Mouse (Mus musculus): ENCODE data around the gene Stat2.
A peak's percentile ranks its signal among the peaks of the same experiment; 100 is the strongest.
"Not testable (repeated sequence)": the region's sequence is repeated elsewhere in the genome, so short reads cannot be mapped to it uniquely, and the experiment has no call there.

Stat2 gene

GRCm38 (mm10) chr10:128259946-128260345 lies 10.4 kb upstream of the Stat2 start:
- DNase-seq, result no peak

DNA sequence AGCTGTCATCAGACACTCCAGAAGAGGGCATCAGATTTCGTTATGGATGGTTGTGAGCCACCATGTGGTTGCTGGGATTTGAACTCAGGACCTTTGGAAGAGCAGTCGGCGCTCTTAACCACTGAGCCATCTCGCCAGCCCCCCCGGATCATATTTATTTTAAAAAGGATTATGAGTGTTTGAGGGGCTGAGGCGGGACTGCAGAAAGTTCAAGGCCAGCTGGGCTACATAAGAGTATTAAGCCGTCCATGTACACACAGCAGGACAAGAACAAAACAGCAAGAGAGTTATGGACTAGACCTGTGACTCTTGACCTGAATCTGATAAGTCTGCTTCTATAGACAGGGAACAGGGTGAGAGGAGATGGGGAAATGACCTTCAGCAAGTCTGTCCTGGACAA lies 10.0 kb upstream of the Stat2 start:
- not testable (repeated sequence) for DNase-seq

GRCm38 (mm10) chr10:128262300-128262699 lies 8.1 kb upstream of the Stat2 start:
- DNase-seq, result no peak

GRCm38 (mm10) chr10:128263393-128264310 lies 6.7 kb upstream of the Stat2 start:
- DNase-seq, result no peak

GRCm38 (mm10) chr10:128268371-128268770 lies 2.0 kb upstream of the Stat2 start, which contains the start of gene Apof:
Gene Apof, plus strand, starts transcription at chr10:128268671.
- DNase-seq, result no peak

DNA sequence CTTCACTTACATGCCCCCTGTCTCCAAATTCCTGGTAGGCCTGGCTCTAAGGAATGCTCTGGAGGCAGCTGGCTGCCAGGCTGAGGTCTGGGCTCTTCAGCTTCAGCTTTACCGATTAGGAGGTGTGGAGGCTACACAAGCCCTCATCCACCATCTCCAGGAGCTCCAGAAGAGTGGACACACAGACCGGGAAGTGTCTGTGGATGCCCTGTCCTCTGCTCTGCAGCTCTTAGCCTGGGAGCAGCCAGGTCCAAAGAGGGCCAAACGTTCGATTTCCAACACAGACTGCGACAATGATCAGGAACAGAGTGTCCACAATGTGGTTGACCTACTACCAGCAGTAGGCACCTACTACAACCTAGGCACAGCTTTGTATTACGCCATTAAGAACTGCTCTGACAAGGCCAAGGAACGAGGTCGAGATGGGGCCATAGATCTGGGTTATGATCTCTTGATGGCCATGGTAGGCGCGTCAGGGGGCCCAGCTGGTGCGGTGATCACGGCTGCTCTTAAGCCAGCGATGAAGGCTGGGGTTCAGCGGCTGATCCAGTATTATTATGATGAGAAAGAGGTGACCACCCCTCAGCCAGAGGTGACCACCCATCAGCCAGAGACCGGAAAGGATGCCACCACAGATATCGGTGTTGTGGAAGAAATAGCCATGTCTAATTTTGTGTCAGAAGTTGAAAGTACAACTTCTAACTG lies 1.0 kb upstream of the Stat2 start:
- DNase-seq, result no peak

DNA sequence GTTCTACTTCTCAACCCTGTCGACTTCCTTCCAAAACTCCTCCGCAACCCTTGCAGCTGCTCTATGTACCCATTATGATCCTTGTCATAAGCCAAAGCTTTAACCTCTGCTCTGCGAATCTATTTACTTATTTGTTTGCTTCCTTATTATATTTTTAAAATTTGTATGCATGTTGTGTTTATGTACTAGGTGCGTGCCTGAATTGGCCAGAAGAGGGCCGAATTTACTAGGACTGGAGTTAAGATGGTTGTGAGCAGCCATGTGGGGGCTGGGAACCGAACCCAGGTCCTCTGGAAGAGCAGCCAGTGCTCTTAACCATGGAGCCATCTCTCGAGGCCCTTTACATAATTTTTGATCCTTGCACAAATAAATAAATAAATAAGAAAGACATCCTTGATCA lies 507 bp downstream of the Stat2 start:
- no peak for DNase-seq

GRCm38 (mm10) chr10:128271883-128272282 lies 1.5 kb downstream of the Stat2 start:
- peak; percentile 46 for DNase-seq

GRCm38 (mm10) chr10:128272819-128273439 lies 2.6 kb downstream of the Stat2 start:
- DNase-seq, result not testable (repeated sequence)

DNA sequence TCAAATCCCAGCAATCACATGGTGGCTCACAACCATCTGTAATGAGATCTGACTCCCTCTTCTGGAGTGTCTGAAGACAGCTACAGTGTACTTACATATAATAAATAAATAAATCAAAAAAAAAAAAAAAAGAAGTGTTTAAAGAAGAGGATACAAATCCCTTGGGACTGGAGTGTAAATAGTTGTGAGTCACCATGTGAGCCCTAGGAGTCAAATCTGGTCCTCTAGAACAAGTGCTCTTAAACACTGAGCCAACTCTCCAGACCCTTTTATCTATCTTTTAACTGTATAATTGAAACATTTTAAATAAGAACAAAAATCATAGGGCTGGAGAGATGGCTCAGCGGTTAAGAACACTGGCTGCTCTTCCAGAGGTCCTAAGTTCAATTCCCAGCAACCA lies 5.0 kb downstream of the Stat2 start:
- DNase-seq, result not testable (repeated sequence)

GRCm38 (mm10) chr10:128278158-128278557 lies 7.8 kb downstream of the Stat2 start:
- DNase-seq, result no peak

- no peak for DNase-seq
Measured at GRCm38 (mm10) chr10:128280943-128281342, 10.6 kb downstream of the Stat2 start.

- DNase-seq, result no peak
Measured at GRCm38 (mm10) chr10:128281682-128282081, 11.3 kb downstream of the Stat2 start.

GRCm38 (mm10) chr10:128282886-128283450 lies 12.6 kb downstream of the Stat2 start:
- no peak for DNase-seq

DNA sequence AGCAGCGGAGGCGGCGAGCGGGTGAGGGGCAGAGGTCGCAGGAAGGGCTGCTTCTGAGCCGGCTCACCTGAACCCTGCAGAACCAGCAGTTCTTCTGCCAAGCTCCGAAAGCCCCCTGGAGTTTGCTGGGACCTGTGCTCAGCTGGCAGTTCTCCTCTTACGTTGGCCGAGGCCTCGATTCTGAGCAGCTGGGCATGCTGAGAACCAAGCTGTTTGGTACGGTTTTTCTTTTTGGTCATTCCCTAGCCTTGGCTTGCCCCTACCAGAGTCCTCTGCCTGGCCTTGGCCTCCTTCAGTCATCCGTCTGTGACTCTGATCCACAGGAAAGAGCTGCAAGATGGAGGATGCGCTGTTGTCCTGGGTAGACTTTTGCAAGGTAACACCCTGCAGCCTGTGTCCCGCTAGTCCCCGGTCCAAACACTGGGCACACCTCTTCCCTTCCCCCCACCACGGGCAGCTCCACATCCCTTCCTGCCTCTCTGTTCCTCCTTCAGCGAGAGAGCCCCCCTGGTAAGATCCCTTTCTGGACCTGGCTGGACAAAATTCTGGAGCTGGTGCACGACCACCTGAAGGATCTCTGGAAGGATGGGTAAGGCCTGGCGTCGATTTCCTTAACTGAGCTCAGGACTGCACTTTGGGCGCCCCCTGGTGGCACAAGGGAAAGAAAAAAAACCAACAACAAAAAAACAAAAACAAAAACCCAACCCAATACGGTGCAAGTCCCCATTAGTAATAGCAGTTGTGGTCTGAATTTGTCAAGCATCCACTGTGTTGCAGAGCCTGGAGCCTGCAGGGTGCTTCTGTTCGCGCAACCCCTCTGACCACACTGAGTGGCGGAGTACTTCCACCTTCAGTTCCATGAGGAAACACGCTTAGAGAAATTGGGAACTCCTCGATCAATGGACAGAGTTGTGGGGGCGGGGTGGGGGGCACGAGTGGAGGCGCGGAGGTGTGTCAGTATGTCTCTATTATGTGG lies 13.5 kb downstream of the Stat2 start:
- peak; percentile 77 for DNase-seq

DNA sequence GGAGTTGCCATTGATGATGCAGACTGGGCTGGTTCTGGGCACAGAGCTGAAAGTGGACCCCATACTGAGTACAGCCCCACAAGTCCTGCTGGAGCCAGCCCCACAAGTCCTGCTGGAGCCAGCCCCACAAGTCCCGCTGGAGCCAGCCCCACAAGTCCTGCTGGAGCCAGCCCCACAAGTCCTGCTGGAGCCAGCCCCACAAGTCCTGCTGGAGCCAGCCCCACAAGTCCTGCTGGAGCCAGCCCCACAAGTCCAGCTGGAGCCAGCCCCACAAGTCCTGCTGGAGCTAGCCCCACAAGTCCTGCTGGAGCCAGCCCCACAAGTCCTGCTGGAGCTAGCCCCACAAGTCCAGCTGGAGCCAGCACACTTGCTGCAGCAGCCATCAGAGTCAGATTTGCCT lies 20.2 kb downstream of the Stat2 start:
- not testable (repeated sequence) for DNase-seq

DNA sequence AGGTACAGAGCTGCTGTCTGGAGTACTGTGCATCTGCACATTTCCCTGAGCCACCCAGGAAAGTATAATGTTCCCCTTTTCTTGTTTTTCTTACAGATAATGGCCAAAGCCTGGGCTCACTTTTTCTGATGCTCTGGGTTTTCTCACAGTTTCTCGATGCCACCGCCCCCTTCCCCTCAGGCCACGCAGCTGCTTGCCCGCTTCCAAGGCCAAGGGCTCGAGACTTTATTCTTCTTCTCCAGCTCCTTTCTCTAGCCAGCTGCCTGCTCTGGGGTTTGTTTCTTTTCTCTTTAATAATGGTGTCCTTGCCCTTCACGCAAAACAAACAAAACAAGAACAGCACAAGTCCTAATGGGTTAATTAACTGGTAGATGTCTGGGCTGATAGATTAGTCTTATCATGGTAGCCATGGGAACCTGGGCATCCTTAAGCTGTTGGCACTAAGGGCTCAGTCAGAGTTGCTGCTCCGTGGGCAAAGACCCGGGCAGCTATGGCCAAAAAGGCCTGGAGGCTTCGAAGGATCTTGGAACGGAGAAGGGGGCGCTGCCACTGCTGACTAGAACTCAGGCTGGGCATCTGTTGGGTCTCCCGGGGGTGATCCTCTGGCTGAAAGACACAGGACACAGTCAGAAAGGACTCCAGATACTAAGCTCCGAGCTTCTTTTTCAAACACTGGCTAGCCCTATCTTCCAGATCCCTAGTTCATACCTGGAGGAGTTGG lies 26.2 kb downstream of the Stat2 start:
- DNase-seq, result no peak

GRCm38 (mm10) chr10:128297221-128297620 lies 26.9 kb downstream of the Stat2 start:
- no peak for DNase-seq

- DNase-seq, result peak; percentile 37
Measured at GRCm38 (mm10) chr10:128297622-128298021, 27.3 kb downstream of the Stat2 start.

DNA sequence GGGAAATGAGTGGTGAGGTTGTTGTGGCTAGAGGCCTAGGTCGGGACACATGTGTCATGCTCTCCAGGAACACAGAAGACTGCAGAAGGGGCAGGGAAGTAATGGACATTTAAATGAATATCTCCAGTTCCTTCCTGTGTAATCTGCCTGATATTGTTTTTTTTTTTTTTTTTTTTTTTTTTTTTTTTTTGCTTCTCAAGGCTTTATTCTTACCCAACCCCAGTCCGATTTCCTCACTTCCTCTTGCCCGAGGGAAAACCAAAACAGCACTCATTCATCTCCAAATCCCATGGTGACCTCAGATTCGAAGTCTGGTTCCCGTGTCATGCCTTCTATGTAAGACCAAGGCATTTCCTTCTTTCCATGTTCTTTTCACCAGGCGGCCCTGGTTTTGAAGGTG lies 27.9 kb downstream of the Stat2 start:
- no peak for DNase-seq

DNA sequence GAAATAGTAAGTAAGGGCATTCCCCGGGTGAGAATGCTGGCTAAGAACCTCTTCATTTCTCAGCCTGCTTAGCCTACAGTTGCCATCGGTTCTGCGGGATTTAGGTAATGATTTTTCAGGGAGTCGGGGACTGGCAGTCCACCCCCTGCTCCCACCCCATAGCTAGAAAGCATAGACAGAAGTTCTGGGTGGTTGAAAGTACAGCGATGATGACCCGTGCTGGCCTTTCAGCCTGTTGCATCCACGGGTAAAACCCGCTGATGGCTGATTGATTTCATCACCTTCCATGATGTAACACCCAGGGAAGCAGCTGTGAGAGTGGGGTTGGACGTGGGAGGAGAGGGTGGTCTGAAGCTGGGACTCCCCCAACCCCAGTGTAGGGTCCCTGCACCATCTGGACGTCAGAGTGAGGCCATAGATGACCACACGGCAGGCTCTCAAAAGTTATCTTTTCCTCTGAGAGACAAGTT lies 28.4 kb downstream of the Stat2 start, which contains the start of gene Il23a:
Gene Il23a, minus strand, starts transcription at position 51 of the 470 bp plus-strand sequence.
- no peak for DNase-seq
